Mouse (Mus musculus) olfactory bulb, adult 2 months (tissue): ENCODE measurements around the gene Ube2r2.
A peak's percentile ranks its signal among the peaks of the same experiment; 100 is the strongest.

Experiments
- CTCF ChIP-seq: fragments of 200-500 bp; IDR thresholded peaks from 2 replicates; pipeline ENCODE4 v1.5.1; 2012; ENCODE audit warnings: low read depth, mild to moderate bottlenecking, low read length, moderate library complexity; ENCODE audit not compliant: insufficient read depth
- POLR2A ChIP-seq: fragments of 200-500 bp; IDR thresholded peaks from 2 replicates; pipeline ENCODE4 v1.6.1; 2012; ENCODE audit warnings: mild to moderate bottlenecking, low read depth, low read length, moderate library complexity; ENCODE audit not compliant: insufficient read depth

- no peak for TF ChIP-seq POLR2A
- TF ChIP-seq CTCF = peak; percentile 66
These were observed 16.7 kb upstream of the Ube2r2 start for GRCm38 (mm10) chr4:41118706-41119292.
